Mouse (Mus musculus): ENCODE measurements around the gene Def6.
A peak's percentile ranks its signal among the peaks of the same experiment; 100 is the strongest.

The Def6 gene

DNA sequence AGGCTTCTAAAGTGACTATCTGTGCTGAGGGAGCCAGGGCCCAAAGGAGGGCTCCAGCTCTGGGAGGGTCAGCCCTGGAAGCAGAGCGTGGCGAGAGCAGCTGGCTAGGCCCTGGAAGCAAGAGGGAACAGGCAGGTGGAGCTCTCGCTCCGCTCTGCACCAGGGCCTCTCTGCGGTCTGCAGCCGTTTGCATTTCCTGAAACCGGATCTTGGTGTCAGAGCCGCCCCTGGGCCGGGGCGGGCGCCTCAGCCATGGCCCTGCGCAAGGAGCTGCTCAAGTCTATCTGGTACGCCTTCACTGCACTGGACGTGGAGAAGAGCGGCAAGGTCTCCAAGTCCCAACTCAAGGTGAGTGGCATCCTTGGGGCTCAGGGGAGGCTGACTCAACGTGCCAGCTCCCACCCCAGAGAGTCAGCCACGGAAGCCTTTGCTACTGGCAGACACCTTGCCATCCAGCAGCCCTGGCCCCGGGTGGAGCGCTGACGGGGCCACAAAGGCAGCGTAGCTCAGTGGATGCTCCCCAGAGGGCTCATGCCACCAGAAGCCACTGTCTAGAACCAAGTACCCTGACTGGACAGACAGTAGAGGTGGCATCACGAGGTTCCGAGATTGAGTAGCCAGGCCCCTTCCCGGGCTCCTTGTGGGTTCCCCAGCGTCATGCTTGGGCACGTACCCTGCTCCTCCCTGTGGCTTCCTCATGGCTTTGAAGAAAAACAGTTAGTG is at the start of gene Def6:
Gene Def6, plus strand, starts transcription at position 188 of the 723 bp plus-strand sequence.
- peak; percentile 82 for DNase-seq (ENCODE audit: extremely low read depth, insufficient read length, low spot score)

DNA sequence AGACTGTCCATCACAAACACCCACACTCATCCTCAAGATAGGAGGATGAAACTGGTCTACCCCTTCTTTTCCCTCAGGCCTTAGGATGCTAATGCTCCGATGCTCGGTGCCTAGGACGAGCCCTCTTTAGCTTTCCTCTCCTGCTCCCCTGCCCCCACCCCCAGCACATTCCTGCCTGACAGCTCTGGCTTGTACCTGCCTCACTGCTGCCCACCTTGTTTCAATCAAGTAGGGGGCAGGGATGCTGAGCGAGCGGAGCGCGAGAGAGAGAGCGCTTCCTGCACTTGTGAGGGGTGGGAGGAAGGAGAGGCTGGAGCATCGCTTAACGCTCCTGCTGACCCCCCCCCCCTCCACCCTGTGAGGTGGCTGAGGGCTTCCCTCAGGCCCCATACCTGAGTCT is 47.2 kb upstream of the Def6 start:
- DNase-seq (ENCODE audit: extremely low read depth, insufficient read length, low spot score), result no peak

GRCm38 (mm10) chr17:28161310-28161881 is 46.2 kb upstream of the Def6 start:
- DNase-seq (ENCODE audit: extremely low read depth, insufficient read length, low spot score), result no peak

- no peak for DNase-seq (ENCODE audit: extremely low read depth, insufficient read length, low spot score)
Observed at GRCm38 (mm10) chr17:28163666-28164065, 43.9 kb upstream of the Def6 start.

DNA sequence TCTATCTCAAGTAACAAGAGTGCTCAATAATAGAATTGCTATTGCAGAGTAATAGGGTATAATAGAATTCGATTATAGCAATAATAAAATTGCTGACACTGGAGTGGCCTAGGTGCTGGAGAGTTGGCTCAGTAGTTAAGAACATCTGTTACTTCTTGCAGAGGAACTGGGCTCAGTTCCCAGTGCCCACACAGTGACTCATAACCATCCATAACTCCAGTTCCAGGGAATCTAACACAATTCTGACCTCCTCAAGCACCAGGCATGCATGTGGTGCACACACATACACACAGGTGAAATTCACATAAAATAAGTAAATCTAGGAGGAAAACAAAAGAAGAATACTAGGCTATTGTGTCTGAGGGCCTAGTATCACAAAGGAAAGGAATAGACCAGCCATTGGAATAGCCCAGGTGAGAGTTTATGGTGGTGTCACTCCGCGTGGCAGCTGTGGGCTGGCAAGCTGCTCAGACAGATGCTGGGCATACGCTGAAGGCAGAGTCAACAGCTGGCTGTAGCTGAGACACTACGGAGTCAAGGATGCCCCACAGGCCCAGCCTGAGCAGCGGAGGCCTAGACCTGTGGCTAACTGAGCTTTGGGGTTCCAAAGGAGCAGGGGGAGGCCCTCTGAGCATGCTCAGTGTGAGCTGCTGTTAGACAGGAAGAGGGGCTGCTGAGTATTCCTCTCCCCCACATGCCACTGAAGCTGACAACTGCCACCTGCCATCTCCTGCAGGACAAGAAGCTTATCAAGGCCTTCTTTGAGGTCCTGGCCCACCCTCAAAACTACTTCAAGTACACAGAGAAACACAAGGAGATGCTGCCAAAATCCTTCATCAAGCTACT is 36.9 kb upstream of the Def6 start:
- peak; percentile 64 for DNase-seq (ENCODE audit: extremely low read depth, insufficient read length, low spot score)

DNA sequence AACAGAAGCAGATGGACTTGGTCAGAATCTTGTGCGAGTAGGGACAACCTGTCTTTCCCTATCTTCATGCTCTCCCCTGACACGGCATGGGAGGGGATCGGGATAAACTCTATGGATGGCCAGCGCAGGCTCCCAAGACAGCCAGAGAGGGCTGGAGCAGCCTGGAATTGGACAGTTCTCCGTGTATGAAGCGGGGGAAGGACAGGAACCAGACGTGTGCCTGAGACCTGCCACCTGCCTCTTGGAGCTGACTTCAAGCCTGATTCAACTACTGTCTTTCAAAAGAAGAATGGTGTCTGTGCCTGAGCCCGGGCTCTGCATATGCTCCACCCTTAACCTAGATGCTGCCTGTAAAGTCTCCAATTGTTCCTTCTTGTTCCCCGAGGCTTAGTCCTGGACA is 34.9 kb upstream of the Def6 start:
- DNase-seq (ENCODE audit: extremely low read depth, insufficient read length, low spot score), result no peak

- DNase-seq (ENCODE audit: extremely low read depth, insufficient read length, low spot score), result peak; percentile 92
Observed at GRCm38 (mm10) chr17:28176775-28177539, 30.6 kb upstream of the Def6 start, which contains the start of gene Zfp523. TSS of gene Zfp523 (plus strand) at chr17:28177129.

- peak; percentile 82 for DNase-seq (ENCODE audit: extremely low read depth, insufficient read length, low spot score)
Observed at GRCm38 (mm10) chr17:28177540-28178046, 30.0 kb upstream of the Def6 start.

DNA sequence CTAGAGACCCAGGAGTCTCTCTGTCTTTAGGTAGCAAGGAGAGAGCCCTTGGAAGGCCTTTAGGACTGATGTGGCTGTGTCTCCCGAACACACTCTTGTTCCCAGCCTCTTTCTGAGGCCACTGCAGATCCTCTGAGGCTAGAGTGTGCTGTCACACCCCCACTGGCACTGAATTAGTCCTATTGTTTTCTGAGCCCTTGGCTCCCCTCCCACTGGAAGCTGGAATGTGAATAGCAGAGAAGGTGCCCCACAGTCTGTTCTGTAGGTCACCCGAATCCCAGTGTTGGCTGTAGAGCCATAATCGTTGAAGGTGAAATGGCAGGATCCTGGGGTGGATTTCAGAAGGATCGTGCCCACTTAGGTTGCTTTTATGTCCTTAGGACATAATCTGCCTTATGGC is 27.2 kb upstream of the Def6 start:
- DNase-seq (ENCODE audit: extremely low read depth, insufficient read length, low spot score), result no peak

- no peak for DNase-seq (ENCODE audit: extremely low read depth, insufficient read length, low spot score)
Observed at GRCm38 (mm10) chr17:28180783-28181544, 26.6 kb upstream of the Def6 start.

GRCm38 (mm10) chr17:28184971-28185638 is 22.5 kb upstream of the Def6 start:
- no peak for DNase-seq (ENCODE audit: extremely low read depth, insufficient read length, low spot score)

GRCm38 (mm10) chr17:28188313-28188712 is 19.3 kb upstream of the Def6 start:
- no peak for DNase-seq (ENCODE audit: extremely low read depth, insufficient read length, low spot score)

DNA sequence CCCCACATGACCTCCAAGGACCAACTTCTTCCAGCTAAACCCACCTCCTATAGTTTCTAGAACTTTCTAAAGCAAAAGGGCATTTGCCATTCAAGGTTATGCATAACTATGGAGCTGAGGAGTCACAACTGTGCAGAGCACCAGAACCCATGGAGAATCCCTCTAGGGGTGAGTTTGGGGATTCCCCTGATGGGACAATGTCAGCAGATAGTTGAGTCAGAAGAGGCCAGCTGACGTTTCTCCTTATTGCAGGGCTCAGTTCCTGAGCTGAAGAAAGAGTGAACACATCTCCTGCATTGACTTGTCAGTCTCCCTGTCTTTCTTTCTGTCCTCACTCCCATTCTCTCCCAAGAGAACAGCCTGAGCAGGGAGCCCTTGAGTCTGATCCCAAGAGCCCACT is 14.8 kb upstream of the Def6 start:
- DNase-seq (ENCODE audit: extremely low read depth, insufficient read length, low spot score), result no peak

- no peak for DNase-seq (ENCODE audit: extremely low read depth, insufficient read length, low spot score)
Observed at GRCm38 (mm10) chr17:28193559-28193958, 14.0 kb upstream of the Def6 start.

GRCm38 (mm10) chr17:28195033-28195432 is 12.5 kb upstream of the Def6 start:
- DNase-seq (ENCODE audit: extremely low read depth, insufficient read length, low spot score), result no peak

DNA sequence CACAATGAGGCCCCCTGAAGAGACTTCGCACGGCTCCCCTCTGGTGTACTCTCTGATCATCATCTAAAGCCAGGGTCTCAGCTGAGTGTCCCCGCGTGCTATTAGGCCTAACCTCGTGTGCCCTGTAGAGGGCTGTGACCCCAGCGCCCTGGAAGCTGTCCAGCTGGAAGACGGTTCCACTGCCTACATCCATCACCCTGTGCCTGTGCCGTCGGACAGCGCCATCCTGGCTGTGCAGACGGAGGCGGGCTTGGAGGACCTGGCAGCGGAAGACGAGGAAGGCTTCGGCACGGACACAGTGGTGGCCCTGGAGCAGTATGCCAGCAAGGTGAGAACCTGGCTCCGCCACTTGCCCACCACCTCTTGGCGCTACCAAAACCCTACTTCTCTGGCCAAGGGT is 9.9 kb upstream of the Def6 start:
- no peak for DNase-seq (ENCODE audit: extremely low read depth, insufficient read length, low spot score)

DNA sequence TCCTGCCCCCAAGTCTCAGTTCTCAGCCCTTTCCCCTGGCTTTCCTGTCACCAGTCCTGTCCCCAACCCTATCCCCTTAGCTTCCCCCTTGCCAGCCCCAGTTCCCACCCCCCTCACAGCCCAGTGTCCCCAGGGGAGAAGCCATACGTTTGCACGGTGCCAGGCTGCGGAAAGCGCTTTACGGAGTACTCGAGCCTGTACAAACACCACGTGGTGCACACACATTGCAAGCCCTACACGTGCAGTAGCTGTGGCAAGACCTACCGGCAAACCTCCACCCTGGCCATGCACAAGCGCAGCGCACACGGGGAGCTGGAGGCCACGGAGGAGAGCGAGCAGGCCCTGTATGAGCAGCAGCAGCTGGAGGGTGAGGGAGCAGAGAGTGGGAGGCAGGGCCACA is 5.6 kb upstream of the Def6 start:
- DNase-seq (ENCODE audit: extremely low read depth, insufficient read length, low spot score), result no peak

- DNase-seq (ENCODE audit: extremely low read depth, insufficient read length, low spot score), result no peak
Observed at GRCm38 (mm10) chr17:28204052-28204720, 3.4 kb upstream of the Def6 start.

DNA sequence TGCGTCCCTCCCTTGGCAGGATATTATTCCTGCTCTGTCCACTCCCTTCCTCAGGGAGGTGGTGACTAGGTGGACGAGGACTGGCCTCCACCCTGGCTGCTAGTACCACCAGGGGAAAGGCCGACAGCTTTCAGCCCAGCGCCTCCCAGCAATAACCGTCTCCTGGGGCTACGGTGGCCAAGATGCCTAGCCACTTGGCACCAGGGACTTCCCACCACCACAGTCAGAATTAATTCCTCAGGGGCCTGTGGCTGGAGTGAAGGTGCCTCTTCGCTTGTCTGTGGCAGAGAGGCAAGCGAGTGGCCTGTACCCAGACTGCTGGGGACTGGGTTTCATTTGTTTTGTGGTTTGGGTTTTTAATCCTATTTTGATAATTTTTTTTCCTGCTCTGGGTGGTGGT is 2.1 kb upstream of the Def6 start:
- DNase-seq (ENCODE audit: extremely low read depth, insufficient read length, low spot score), result no peak
